Mouse (Mus musculus) liver, adult (tissue): ENCODE measurements around the gene Glt1d1.

Experiments used
- GATA4 ChIP-seq: IDR thresholded peaks from 2 replicates; pipeline ENCODE4 v1.6.1; 2014; ENCODE audit warnings: mild to moderate bottlenecking, low read length; ENCODE audit not compliant: insufficient replicate concordance

The Glt1d1 gene

GRCm38 (mm10) chr5:127705976-127706375 lies 73.9 kb downstream of the Glt1d1 start:
- no peak for TF ChIP-seq GATA4

DNA sequence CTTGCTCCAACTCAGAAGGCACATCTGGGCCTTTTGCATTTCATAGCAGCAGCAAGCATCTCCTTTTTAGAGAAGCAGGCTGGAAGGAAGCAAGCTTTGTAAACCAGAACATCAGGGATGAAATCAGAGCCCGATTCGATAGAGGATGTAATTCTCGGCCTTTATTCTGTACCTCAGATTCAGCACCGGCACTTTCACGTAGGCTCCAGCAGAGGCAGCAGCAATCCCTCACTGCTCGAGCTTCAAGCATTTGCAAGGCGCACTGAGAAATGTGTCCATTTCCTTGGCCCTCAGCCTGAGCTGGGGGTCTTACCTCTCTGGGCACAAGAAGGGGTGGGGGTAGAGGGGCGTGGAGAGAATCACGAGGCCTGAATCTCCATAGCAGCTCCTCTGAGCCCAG lies 76.1 kb downstream of the Glt1d1 start:
- TF ChIP-seq GATA4: no peak

GRCm38 (mm10) chr5:127714783-127715704 lies 83.0 kb downstream of the Glt1d1 start:
- no peak for TF ChIP-seq GATA4

GRCm38 (mm10) chr5:127720591-127721379 lies 88.7 kb downstream of the Glt1d1 start:
- no peak for TF ChIP-seq GATA4

DNA sequence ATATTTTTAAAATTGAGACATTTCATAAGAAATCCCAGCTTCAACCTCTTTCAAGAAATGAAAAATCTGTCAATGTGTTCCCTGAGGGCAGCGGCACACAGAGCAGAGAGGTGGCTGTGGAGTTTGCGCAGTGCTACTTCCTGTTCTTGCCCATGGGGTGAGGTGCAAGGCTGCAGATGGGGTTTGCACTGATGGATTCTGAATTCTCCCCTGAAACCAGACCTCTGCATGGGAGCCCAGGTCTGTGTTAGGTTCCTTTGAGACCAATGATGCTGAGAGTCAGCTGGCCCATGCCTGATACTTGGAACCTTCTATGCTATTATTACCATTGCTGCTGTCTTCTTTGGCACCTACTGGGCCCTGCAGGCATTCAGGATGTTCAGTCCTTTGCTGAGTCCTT lies 98.3 kb downstream of the Glt1d1 start:
- no peak for TF ChIP-seq GATA4

DNA sequence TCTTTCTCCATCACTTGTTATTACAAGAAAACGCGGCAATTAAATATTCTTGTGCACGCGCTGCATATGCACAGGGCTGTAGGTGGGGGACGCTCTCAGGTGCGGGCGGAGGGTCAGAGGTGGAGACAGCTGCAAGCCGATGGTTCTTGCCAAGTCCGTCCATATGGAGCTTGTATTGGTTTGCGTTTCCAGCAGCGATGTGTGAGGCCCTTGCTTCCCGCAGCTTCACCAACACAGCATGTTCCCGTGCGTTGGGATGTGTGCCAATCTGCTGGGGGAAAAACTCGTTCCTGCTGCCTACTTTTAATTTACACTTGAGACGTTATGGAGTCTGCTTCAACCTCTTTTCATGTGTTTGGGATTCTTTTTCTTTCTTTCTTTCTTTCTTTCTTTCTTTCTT lies 109.3 kb downstream of the Glt1d1 start:
- TF ChIP-seq GATA4: no peak

GRCm38 (mm10) chr5:127751262-127751975 lies 119.4 kb downstream of the Glt1d1 start:
- no peak for TF ChIP-seq GATA4

- TF ChIP-seq GATA4: no peak
These were observed 123.5 kb downstream of the Glt1d1 start for GRCm38 (mm10) chr5:127755594-127755993.

- TF ChIP-seq GATA4: no peak
These were observed 123.9 kb downstream of the Glt1d1 start for GRCm38 (mm10) chr5:127756011-127756410.

- TF ChIP-seq GATA4: no peak
These were observed 124.8 kb downstream of the Glt1d1 start for GRCm38 (mm10) chr5:127756671-127757423.

- TF ChIP-seq GATA4: no peak
These were observed 126.5 kb downstream of the Glt1d1 start for GRCm38 (mm10) chr5:127758576-127758975.
